Mouse (Mus musculus) midbrain, embryonic 12.5 days (tissue): ENCODE results near the gene Sel1l. TPM values are rescaled to one million over a fixed set of nuclear protein-coding genes. Genes with fewer than 3 reads are reported as not detected.
A peak's percentile ranks its signal among the peaks of the same experiment; 100 is the strongest.
"Not testable (repeated sequence)": the region's sequence is repeated elsewhere in the genome, so short reads cannot be mapped to it uniquely, and the experiment has no call there.

Experiments used
- ATAC-seq: fragments of 200-750 bp; cut with Nextera tagmentation; 2 replicates; pipeline ENCODE4 v1.8.0; 2017; ENCODE audit warnings: low read depth, moderate TSS enrichment, moderate library complexity; ENCODE audit not compliant: low FRiP score
- H3K27ac ChIP-seq: fragments of 300-500 bp; sonication (generic); replicated peaks from 2 replicates; pipeline ENCODE4 v1.5.1; 2016; ENCODE audit warnings: mild to moderate bottlenecking
- H3K27me3 ChIP-seq: fragments of 300-500 bp; sonication (generic); 2 replicates; pipeline ENCODE4 v1.6.1; 2016; ENCODE audit warnings: mild to moderate bottlenecking
- H3K36me3 ChIP-seq: fragments of 300-500 bp; sonication (generic); 2 replicates; pipeline ENCODE4 v1.6.1; 2016
- H3K4me1 ChIP-seq: fragments of 300-500 bp; sonication (generic); 2 replicates; pipeline ENCODE4 v1.6.1; 2016
- H3K4me2 ChIP-seq: fragments of 300-500 bp; sonication (generic); replicated peaks from 2 replicates; pipeline ENCODE4 v1.6.1; 2016; ENCODE audit warnings: mild to moderate bottlenecking, moderate library complexity
- H3K4me3 ChIP-seq: fragments of 300-500 bp; sonication (generic); 2 replicates; pipeline ENCODE4 v1.5.1; 2016; ENCODE audit warnings: mild to moderate bottlenecking
- H3K9ac ChIP-seq: fragments of 300-500 bp; sonication (generic); replicated peaks from 2 replicates; pipeline ENCODE4 v1.6.1; 2016; ENCODE audit warnings: mild to moderate bottlenecking, moderate library complexity
- H3K9me3 ChIP-seq: fragments of 300-500 bp; sonication (generic); 2 replicates; pipeline ENCODE4 v1.6.1; 2016; ENCODE audit warnings: mild to moderate bottlenecking
- WGBS: fragments of 180-500 bp; shearing (Covaris S2); methylation state at CpG from one replicate; pipeline ENCODE4 v1.1.7; 2016; 5-methylcytosine and 5-hydroxymethylcytosine counted together
- polyA plus RNA-seq: library from polyadenylated mRNA; unstranded; fragments of >200 nt; fragmentation: Nextera tagmentation; extraction: Ambion mirVana; gene quantifications from 2 replicates; pipeline ENCODE4 v1.2.1, GENCODE M21; 2016

Gene Sel1l
- polyA plus RNA-seq, 1 experiment from 2014 or later, result 74.3 TPM

- peaks cover 5% of the 10 kb centered on the region; the same call in 1 of the 2 replicates for H3K27me3 ChIP-seq
- H3K9me3 ChIP-seq, result no peaks in the 10 kb centered on the region
- no peak for ATAC-seq
- H3K4me2 ChIP-seq, result no peak overlapping the region
- H3K4me1 ChIP-seq, result no peaks in the 10 kb centered on the region
- no peak overlapping the region for H3K4me3 ChIP-seq
- H3K36me3 ChIP-seq, result no peaks in the 10 kb centered on the region
- 66% methylated on average over 4 of the region's 4 CpGs for WGBS
- no peak overlapping the region for H3K27ac ChIP-seq
- H3K9ac ChIP-seq, result no peak overlapping the region
Measured at GRCm38 (mm10) chr12:91796774-91797173, 52.2 kb downstream of the Sel1l start.

GRCm38 (mm10) chr12:91793266-91793665, 55.7 kb downstream of the Sel1l start:
- H3K36me3 ChIP-seq, result no peaks in the 10 kb centered on the region
- WGBS, result 76% methylated on average over 8 of the region's 8 CpGs
- no peak overlapping the region for H3K9ac ChIP-seq
- H3K27me3 ChIP-seq, result no peaks in the 10 kb centered on the region
- no peak overlapping the region for H3K27ac ChIP-seq
- no peak overlapping the region for H3K4me2 ChIP-seq
- no peak for ATAC-seq
- no peak overlapping the region for H3K4me3 ChIP-seq
- no peaks in the 10 kb centered on the region for H3K4me1 ChIP-seq
- no peaks in the 10 kb centered on the region for H3K9me3 ChIP-seq

- H3K9me3 ChIP-seq, result no peaks in the 10 kb centered on the region
- H3K27ac ChIP-seq, result no peak overlapping the region
- WGBS, result 70% methylated on average over 4 of the region's 4 CpGs
- no peak overlapping the region for H3K4me3 ChIP-seq
- H3K27me3 ChIP-seq, result no peaks in the 10 kb centered on the region
- no peaks in the 10 kb centered on the region for H3K36me3 ChIP-seq
- H3K9ac ChIP-seq, result no peak overlapping the region
- no peak overlapping the region for H3K4me2 ChIP-seq
- H3K4me1 ChIP-seq, result no peaks in the 10 kb centered on the region
- ATAC-seq, result no peak
Measured at GRCm38 (mm10) chr12:91791822-91792221, 57.1 kb downstream of the Sel1l start.

- Histone ChIP-seq H3K9ac (no peak overlapping the region), H3K4me1 (no peaks in the 10 kb centered on the region), H3K4me2 (no peak overlapping the region), H3K27me3 (no peaks in the 10 kb centered on the region), H3K4me3 (no peak overlapping the region), H3K27ac (no peak overlapping the region), H3K36me3 (no peaks in the 10 kb centered on the region), H3K9me3 (no peaks in the 10 kb centered on the region)
- ATAC-seq, result peak; percentile 27; the same call in 1 of the 2 replicates
- WGBS, result 53% methylated on average over 6 of the region's 6 CpGs
Measured at GRCm38 (mm10) chr12:91789801-91790200, 59.2 kb downstream of the Sel1l start.

- not testable (repeated sequence) for H3K27ac ChIP-seq, H3K4me2 ChIP-seq, H3K27me3 ChIP-seq, ATAC-seq, H3K9me3 ChIP-seq, H3K9ac ChIP-seq, H3K36me3 ChIP-seq, H3K4me1 ChIP-seq, H3K4me3 ChIP-seq
- 69% methylated on average over 3 of the region's 3 CpGs for WGBS
Measured at GRCm38 (mm10) chr12:91788446-91788845, 60.5 kb downstream of the Sel1l start.

GRCm38 (mm10) chr12:91787959-91788437, 61.0 kb downstream of the Sel1l start, which contains the start of gene Ston2:
Gene Ston2, minus strand, starts transcription at chr12:91788387.
- no peak within 1 kb of the TSS for H3K9ac ChIP-seq
- H3K27ac ChIP-seq, result no peak within 1 kb of the TSS
- no peak within 1 kb of the TSS for H3K4me3 ChIP-seq
- no peaks in the 10 kb centered on the region for H3K9me3 ChIP-seq
- no peaks in the 10 kb centered on the region for H3K4me1 ChIP-seq
- H3K36me3 ChIP-seq, result no peaks in the 10 kb centered on the region
- WGBS, result 91% methylated on average over 9 of the region's 9 CpGs
- no peak for ATAC-seq
- H3K27me3 ChIP-seq, result no peaks in the 10 kb centered on the region
- H3K4me2 ChIP-seq, result no peak within 1 kb of the TSS

- no peak overlapping the region for H3K27ac ChIP-seq
- no peaks in the 10 kb centered on the region for H3K36me3 ChIP-seq
- 60% methylated on average over 10 of the region's 10 CpGs for WGBS
- no peak for ATAC-seq
- H3K9me3 ChIP-seq, result no peaks in the 10 kb centered on the region
- H3K4me1 ChIP-seq, result no peaks in the 10 kb centered on the region
- H3K27me3 ChIP-seq, result no peaks in the 10 kb centered on the region
- no peak overlapping the region for H3K4me3 ChIP-seq
- H3K4me2 ChIP-seq, result no peak overlapping the region
- H3K9ac ChIP-seq, result no peak overlapping the region
Measured at GRCm38 (mm10) chr12:91786355-91786754, 62.6 kb downstream of the Sel1l start.

GRCm38 (mm10) chr12:91781432-91781831, 67.5 kb downstream of the Sel1l start:
- 90% methylated on average over 5 of the region's 5 CpGs for WGBS
- Histone ChIP-seq H3K27me3 (peaks cover 17% of the 10 kb centered on the region), H3K4me2 (no peak overlapping the region), H3K36me3 (no peaks in the 10 kb centered on the region), H3K9ac (no peak overlapping the region), H3K4me1 (peaks cover 17% of the 10 kb centered on the region; the same call in 1 of the 2 replicates), H3K27ac (no peak overlapping the region), H3K9me3 (no peaks in the 10 kb centered on the region), H3K4me3 (no peak overlapping the region)
- ATAC-seq, result no peak

GRCm38 (mm10) chr12:91780531-91780930, 68.4 kb downstream of the Sel1l start:
- no peak overlapping the region for H3K4me3 ChIP-seq
- no peaks in the 10 kb centered on the region for H3K36me3 ChIP-seq
- H3K9me3 ChIP-seq, result no peaks in the 10 kb centered on the region
- peaks cover 17% of the 10 kb centered on the region; the same call in 1 of the 2 replicates for H3K4me1 ChIP-seq
- H3K9ac ChIP-seq, result no peak overlapping the region
- WGBS, result 84% methylated on average over 3 of the region's 3 CpGs
- H3K27ac ChIP-seq, result no peak overlapping the region
- H3K27me3 ChIP-seq, result peaks cover 17% of the 10 kb centered on the region
- no peak overlapping the region for H3K4me2 ChIP-seq
- no peak for ATAC-seq

- peak; percentile 98 for ATAC-seq
- Histone ChIP-seq H3K27me3 (peaks cover 17% of the 10 kb centered on the region), H3K4me3 (peak overlapping the region; percentile 75), H3K9ac (peak overlapping the region; percentile 63), H3K36me3 (no peaks in the 10 kb centered on the region), H3K4me1 (peaks cover 17% of the 10 kb centered on the region; the same call in 1 of the 2 replicates), H3K4me2 (peak overlapping the region; percentile 98), H3K27ac (no peak overlapping the region), H3K9me3 (no peaks in the 10 kb centered on the region)
- WGBS, result 0% methylated on average over 31 of the region's 35 CpGs
Measured at GRCm38 (mm10) chr12:91779004-91779365, 70.0 kb downstream of the Sel1l start.

- under 1% methylated on average over 41 of the region's 51 CpGs for WGBS
- no peak overlapping the region for H3K27ac ChIP-seq
- peaks cover 17% of the 10 kb centered on the region for H3K27me3 ChIP-seq
- peak overlapping the region; percentile 98 for H3K4me2 ChIP-seq
- H3K36me3 ChIP-seq, result no peaks in the 10 kb centered on the region
- peaks cover 17% of the 10 kb centered on the region; the same call in 1 of the 2 replicates for H3K4me1 ChIP-seq
- peak overlapping the region; percentile 63 for H3K9ac ChIP-seq
- H3K4me3 ChIP-seq, result peak overlapping the region; percentile 75
- no peaks in the 10 kb centered on the region for H3K9me3 ChIP-seq
- ATAC-seq, result peak; percentile 81
Measured at GRCm38 (mm10) chr12:91778211-91779003, 70.5 kb downstream of the Sel1l start.

GRCm38 (mm10) chr12:91776342-91776741, 72.6 kb downstream of the Sel1l start:
- Histone ChIP-seq H3K4me2 (no peak overlapping the region), H3K9me3 (no peaks in the 10 kb centered on the region), H3K27ac (no peak overlapping the region), H3K9ac (no peak overlapping the region), H3K27me3 (peaks cover 17% of the 10 kb centered on the region), H3K36me3 (no peaks in the 10 kb centered on the region), H3K4me1 (peaks cover 17% of the 10 kb centered on the region; the same call in 1 of the 2 replicates), H3K4me3 (no peak overlapping the region)
- 93% methylated on average over 5 of the region's 5 CpGs for WGBS
- no peak for ATAC-seq
